Mouse (Mus musculus) embryo, embryonic 11 days (tissue): ENCODE measurements at regions not wholly inside any gene's neighbourhood (a gene's known extent, or its start where the extent isn't known, plus 50 kb on each side); places are given as distances from the start of the nearest gene placed in this dataset.

Experiments used
- DNase-seq: peaks from one replicate; pipeline ENCODE4 v3.0.0-alpha.2; 2015

- DNase-seq, result no peak
Observed at GRCm38 (mm10) chr8:8751208-8751607, 60.9 kb upstream of the Arglu1 start.

GRCm38 (mm10) chr8:8746691-8747090 is 56.4 kb upstream of the Arglu1 start:
- no peak for DNase-seq

DNA sequence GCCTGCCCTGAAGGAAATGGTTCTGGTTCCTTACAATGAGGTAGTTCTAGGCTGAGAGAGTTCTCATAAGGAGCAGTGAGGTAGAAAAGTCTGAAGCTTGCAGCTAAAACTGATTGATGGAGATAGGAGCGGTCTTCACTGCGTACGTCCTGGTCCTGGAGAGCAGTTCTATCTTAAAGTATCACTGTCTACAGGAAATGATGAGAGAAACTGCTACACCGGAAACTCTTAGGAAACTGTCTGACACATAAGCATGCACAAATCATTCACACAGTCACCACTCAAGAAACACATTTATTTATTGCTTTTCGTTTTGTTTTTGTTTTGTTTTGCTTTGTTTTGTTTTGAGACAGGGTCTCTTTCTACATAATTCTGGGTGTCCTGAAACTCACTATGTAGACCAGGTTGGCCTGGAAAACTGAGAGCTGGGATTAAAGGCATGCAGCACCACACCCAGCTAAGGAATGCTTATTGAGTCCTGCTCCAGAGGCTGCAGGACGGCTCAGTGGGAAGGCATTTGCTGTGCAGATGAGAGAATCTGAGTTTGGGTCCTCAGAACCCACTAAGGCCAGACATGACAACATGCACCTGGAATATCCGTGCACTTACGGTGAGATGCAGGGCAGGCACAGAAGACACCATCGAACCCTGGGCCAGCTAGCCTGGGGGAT is 55.4 kb upstream of the Arglu1 start:
- no peak for DNase-seq
